Mouse (Mus musculus): ENCODE data around the gene Car14. TPM values are rescaled to one million over a fixed set of nuclear protein-coding genes. Genes with fewer than 3 reads are reported as not detected.
"Not testable (repeated sequence)": the region's sequence is repeated elsewhere in the genome, so short reads cannot be mapped to it uniquely, and the experiment has no call there.

Car14 gene
- total RNA-seq, 2 experiments from 2014 or later = 13.6 to 18.5 TPM

DNA sequence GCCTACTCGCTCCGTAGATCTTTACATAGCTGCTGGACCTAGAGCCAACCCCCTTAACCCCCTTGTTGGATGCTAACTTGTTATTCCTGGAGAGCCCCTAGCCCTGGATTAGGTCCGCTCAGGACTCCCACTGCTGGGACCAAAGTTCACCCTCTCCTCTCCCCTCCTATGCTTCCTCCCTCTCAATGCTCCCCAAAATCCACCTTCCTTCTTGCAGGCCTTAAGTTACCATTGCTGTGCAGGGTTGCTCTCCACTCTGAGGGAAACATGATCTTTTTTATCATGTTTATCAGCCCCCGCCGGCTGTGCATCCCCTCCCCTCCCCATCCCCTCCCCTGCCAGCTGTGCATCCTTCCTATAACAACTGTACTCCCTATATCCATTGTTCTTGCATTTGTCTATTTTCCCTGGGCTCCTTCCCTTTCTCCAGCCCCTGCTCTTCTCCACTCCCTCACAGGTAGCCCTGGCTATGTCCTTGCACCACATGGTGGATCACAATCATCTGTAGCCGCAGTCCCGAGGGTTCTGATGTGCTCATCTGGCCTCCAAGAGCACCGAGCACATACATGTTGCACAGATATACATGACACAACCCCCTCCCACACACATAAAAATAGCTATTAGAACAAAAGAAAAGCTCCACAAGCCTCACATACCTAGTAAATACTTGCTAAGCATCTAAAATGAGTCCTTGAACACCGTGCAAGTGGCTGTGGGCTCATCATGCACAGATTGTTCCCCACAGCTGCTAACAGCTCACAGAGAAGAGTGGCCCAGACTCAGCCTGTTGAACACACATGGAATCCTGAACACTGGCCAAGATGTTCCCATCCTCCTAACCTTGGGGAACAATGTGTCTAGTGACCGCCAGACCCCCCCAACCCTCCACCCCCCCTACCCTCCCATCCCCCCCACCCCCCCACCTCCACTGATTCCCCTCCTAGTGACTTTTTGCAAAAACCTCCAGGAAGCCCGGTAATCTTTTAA, 12.1 kb downstream of the Car14 start:
- no peak for DNase-seq

DNA sequence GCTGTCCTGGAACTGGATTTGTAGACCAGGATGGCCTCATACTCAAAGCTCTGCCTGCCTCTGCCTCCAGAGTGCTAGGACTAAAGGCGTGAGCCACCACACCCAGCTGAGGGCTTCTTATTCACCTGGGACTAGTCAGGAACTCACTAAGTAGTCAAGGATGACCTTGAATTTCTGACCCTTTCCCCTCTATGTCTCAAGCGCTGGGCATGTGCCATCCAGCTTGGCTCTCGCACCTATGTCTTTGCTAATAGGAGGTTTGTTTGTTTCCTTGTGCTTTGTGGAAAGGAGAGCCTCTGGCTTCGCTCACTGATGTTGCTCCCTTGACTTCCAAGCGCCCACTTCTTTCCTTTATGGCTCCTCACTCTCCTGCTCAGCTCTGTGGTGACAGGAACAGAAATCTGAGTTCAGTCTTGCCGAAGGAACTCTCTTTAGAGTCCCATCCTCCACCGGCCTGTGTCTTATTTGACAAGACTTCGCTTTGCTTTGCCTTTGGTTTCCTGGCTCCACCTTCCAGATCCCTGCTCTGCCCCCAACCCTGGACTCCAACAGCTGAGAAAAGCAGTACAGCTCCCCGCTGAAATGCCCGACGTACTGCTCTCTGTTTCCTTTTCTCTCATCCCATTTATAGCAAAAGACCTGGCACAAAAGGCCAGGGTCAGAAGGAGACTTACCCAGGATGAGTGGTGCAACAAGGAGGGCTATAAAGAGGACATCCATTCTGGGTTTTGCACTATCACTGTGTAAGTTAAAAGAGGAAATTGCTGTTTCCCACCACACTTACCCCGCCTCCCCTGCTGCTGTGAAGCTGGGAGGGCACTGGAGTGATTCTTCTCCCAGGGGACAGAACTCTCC, 13.1 kb downstream of the Car14 start, which contains the start of gene BC028528:
Gene BC028528 (minus strand): TSS at position 795 of the 855 bp plus-strand sequence.
- DNase-seq = peak; percentile 70

DNA sequence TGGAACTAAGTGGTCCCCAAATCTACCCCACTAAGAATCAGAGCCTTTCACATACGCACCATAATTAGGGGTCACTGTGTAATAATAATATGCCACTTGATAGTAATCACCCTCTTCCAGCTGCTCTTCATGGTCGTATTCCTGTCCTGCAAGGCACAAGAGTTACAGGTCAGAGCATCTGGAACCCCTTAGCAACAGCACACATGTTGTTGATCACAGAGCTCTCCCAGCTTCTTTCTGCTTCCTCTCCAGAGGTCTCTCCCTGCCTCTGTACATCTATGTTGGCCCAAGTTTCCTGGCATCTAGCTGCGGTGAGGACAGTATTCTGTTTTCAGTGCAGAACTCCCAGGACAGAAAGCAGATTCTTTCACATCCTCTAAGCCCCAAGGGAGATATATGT, 14.8 kb downstream of the Car14 start:
- no peak for DNase-seq

DNA sequence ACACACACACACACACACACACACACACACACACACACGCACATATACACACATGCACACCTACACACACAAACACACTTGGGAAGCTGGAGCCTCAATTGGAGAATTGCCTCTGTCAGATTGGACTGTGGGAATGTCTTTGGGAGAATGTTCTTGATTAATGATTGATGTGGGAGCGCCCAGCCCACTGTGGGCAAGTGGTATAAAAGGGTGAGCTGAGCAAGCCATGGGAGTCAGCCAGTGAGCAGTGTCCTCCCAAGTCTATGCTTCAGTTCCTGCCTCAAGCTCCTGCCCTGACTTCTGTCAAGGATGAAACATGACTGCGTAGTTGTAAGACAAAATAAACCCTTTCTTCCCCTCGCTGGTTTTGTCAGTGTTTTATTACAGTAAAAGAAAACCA, 16.9 kb downstream of the Car14 start:
- no peak for DNase-seq

DNA sequence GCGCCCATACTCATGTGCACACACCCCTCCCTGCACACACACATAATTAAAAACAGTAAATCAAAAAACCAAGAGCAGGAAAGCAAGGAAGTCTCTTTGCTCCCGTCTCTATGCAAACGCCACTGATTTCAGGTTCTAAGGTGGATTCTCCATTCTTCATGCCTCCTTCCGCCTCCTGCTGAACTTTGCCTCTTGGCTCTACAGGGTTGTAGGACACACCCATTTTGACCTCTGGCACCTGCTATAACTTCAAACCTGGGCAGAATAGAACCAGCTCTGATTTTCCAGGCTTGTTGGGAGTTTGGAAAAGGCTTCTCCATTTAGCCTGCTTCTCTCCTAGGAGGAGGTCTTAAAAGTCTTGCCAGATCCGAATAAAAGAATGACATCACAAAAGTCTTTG, 20.1 kb downstream of the Car14 start:
- no peak for DNase-seq

DNA sequence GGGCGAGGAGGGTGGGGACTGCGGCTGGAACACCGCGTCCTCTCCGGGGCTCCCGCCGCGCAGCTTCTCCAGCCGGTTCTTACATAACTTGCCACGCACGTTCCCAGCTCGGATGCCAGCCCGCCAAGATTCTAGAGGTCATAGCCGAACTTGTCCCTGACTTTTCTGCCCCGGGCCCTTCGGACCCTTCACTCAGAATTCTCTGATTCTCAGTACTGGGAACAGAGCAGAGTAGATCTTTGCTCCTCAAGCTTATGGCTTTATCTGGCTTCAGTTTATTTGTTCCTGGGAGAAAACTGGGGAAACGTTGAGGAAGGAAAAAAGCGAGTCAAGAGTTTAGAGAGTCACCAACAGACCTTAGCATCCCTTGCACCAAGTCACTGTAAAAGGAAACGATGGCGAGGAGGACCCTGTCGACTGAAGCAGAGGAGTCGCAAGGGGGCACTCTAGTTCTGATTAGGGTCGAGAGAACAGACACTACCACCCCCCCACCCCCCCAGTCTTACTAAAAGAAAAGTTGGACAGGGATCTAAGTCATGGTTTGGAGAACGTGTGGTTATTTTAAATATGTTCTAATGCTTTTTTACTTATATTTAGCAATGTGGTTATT, 21.6 kb downstream of the Car14 start:
- DNase-seq = peak; percentile 83

DNA sequence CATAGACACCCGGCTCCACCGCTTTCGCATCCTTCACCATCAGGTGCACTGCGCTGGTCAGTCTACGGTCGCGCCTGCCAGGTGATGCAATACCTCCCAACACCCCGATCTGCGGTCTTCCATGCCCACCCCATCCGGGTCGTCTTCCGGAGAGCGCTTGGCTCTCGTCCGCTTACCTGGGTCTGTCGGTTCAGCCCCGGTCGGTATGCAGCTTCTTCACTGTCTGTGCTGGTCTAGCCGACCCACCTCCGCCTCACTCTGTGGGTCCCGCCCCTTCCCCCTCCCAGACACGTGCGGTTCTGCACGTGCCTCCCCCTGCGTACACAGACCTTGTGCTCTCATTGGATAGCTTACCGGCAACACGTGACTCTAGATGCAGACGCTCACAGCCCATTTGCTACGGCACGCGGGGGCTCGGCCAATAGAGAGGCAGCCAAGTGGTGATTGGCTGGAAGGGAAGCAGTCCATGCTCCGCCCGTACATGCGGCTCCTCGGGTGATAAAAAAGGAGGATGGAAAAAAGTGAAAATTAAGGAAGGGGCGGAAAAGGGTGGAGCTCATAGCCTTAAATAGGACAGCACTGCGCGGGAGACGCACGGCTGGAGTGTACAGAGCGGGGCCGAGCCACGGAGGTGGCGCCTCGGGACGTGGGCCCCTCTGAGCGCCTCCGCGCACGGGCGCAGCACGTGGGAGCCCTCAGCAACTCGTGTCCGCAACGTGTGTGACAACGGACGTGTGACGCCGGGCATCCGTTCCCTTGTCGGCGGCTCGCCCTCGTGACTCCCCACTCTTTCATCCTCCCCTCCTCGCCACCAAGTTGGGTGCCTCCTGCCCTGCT, 22.3 kb downstream of the Car14 start, which contains the start of gene Ciart:
Gene Ciart (minus strand): TSS at position 273 of the 837 bp plus-strand sequence.
- peak; percentile 94 for DNase-seq

DNA sequence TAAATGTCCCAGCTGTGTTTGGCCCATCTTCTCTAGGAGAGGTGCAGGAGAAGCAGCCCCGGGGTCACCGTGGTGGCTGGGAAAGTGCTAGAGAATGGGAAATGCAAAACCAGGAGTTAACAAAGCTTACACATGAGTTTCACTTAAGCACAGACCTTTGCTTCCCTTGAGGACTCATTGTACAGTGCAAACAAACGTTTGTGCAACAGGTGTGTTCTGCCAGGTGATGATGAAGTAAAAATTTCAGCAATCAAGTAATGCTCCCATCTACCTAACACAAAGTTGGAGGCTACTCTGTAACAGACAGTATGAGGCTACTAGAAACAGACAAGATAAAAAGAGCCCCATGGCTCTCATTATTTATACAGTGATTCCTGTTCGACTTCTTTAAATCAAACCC, 25.4 kb downstream of the Car14 start:
- DNase-seq = no peak

DNA sequence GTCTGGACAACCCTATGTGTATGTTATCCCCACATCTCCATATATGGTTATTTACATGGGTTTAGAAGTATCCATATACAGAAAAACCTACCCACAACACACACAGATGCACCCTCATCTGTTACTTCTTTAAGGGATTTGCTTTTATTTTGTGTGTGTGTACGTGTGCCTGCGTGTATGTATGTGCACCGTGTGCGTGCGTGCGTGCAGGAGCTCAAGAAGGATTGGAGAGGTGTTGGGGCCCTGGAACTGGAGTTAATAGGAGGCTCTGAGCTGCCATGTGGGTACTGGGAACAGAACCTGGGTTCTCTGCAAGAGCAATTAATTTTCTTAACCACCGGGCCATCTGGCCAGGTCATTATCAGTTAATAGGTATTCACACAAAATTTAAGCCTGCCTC, 32.4 kb downstream of the Car14 start:
- DNase-seq = no peak

DNA sequence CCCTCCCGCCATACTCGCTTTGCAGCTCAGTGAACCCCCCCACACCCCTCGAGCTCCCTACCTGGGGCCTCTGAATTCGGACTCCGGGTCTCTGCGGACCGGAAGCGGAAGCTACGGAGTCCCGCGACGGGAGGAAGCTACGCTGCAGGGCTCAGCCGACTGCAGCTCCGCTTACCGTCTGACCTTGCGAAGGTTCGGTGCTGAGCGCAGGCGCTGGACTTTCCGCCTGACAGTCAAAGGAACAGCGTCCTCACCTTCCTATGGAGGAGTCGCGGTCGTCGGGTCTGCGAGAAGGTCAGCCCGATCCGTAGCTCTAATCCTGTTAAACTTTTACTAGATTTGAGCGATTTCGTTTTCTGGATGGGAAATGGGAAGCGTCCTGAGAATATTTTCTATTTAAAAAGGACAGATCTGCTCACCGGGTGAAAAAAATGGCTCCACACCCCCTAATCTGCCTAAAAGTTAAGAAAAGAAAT, 33.1 kb downstream of the Car14 start, which contains the start of gene Mrps21:
Gene Mrps21 (minus strand): TSS at position 128 of the 476 bp plus-strand sequence.
- DNase-seq = peak; percentile 94

DNA sequence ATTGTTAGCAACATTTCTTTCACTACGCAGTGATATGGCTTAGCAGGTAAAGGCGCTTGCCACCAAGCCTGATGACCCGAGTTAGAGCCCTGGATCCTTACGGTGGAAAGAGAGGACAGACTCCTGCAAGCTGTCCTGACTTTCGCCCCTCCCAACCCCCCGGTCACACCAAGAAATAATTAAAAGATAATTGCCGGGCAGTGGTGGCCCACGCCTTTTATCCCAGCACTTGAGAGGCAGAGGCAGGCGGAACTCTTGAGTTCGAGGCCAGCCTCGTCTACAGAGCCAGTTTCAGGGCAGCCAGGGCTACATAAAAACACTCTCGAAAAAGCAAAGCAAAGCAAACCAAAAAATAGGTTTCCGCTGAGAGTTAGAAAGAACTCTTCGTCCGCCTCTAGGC, 33.5 kb downstream of the Car14 start:
- DNase-seq = no peak

DNA sequence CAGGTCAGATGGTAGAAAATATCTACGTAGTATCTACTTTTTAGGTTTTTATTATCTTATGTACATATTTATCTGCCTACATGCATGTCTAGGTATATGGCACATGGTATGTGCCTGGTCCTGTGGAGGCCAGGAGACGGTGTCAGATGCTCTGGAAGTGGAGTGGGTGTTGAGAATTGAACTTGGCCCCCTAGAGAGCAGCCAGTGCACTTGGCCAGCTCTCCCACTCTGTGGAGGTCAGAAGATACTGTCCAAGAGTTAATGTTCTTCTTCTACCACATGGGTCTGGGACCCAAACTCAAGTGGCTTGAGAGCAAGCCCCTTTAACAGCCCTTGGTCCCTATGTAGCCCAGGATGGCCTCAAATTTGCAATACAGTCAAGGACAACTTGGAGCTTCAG, 37.1 kb downstream of the Car14 start:
- DNase-seq = no peak

DNA sequence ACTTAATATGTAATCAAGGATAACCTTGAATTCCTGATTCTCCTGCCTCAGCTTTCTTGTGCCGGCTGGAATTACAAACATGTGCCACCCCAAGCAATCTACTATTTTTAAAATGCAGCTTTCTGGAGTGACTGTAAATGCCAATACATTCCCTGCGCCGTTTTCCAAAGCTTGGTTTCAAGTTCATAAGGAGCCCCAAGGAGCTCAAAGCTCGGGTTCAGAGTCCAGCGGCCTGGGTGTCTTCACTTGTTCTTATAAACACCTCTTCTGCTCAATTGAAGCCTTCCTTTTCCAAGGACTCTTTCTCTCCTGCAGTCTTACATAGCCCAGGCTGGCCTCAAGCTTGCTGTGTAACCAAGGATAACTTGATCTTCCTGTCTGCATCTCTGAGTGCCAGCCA, 38.4 kb downstream of the Car14 start:
- no peak for DNase-seq

DNA sequence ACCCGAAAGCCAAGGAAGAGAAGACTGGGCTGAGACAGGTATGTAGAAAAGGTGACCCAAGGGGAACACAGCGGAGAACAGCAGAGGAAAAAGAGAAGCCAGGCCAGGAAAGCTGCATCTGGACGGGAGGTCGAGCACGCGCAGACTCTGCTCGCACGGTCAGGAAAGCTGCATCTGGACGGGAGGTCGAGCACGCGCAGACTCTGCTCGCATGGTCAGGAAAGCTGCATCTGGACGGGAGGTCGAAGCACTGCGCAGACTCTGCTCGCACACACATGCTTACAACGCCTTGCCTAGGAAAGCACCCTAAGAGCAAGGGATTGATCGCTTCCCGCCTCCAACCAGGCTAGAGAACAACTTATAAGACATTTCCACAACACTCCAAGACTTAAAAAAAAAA, 38.9 kb downstream of the Car14 start:
- no peak for DNase-seq

DNA sequence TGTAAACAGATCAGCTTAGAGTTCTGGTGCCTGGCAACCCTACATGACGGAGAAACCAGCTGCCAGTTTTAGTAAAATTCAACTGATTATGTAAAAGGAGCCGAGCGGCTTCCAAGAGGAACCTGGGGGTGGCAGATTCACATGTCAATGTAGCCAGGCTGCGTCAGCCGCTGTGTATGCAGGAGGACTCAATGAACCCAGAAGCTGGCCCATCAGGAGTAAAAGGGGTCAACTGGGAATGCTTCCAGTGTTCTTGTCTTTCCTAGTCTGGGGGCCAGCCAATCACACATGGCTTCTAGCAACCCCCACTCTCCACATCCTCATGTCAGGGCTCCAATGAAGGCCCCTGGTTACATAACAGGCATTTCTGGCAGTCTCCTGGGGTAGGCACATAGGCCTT, 39.4 kb downstream of the Car14 start:
- no peak for DNase-seq

DNA sequence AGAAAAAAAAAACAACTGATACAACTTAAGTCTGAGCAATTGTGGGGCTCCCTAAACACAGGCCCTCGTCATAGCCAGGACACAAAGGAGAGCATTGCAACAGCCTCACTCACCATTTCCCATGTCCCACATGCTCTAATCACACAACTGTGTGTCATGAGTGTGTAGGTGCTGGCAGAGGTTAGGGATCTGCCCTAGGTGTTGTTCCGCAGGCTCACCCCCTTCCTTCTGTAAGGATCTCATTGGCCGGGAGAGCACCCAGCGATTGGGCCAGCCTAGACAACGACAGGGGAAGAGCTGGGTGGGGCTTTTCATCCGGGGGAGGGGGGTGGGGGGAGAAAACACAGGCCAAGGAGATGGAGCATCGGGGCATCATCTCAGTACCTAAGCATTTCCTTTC, 40.9 kb downstream of the Car14 start:
- no peak for DNase-seq

DNA sequence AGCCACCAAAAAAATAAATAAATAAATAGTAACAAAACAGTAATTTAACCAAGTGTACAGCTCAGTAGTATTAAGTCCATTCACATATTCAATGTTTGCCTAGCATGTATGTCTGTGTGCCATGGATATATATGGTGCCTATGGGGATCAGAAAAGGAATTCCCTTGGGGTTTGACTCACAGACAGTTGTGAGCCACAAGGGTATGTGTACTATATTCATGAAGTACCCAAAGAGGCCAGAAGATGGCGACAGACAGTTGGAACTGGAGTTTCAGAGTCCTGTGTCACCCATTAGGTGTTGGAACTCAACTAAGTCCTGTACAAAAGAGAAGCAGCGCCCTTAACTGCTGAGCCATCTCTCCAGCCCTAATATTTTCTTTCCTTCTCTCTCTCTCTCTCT, 42.7 kb downstream of the Car14 start:
- peak; percentile 83 for DNase-seq

DNA sequence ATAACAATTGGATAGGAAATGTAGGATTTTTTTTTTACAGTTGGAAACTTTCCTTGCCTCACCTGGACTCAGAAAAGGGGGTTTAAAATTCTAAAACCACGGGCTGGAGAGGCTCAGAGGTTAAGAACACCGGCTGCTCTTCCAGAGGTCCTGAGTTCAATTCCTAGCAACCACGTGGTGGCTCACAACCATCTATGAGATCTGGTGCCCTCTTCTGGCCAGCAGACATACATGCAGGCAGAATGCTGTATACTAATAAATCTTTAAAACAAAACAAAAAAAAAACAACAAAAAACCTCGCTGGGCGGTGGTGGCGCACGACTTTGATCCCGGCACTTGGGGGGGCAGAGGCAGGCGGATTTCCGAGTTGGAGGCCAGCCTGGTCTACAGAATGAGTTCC, 43.3 kb downstream of the Car14 start:
- DNase-seq = no peak

DNA sequence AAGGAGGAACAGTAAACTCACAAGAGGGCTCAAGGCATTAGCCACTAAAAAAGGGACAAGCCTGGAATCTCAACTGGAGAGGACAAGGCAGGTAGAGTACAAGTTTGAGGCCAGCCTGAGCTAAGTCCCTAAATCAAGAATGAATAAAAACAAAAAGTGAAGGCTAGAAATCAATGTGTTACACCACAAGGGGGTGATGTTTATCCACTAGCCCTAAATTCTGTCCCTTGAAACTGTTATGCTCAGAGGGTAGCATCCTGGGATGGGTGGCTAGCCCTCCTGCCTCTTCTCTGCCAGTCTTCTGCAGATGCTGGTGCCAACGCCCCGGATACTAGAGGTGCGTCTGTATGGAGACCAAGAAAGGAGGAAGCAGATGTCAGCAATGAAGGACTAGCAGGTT, 44.2 kb downstream of the Car14 start:
- no peak for DNase-seq

DNA sequence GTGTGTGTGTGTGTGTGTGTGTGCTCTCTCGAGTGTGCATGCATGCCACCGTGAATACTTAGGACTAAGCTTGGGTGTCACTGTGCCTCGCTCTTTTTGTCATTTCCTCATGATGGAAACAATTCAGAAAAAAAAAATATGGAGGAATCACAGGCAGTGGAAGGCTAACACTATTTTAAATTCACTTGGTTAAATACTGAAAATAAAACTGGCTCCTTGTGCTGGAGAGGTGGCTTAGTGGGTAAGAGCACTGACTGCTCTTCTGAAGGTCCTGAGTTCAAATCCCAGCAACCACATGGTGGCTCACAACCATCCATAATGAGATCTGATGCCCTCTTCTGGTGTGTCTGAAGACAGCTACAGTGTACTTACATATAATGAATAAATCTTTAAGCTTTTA, 46.2 kb downstream of the Car14 start:
- not testable (repeated sequence) for DNase-seq

DNA sequence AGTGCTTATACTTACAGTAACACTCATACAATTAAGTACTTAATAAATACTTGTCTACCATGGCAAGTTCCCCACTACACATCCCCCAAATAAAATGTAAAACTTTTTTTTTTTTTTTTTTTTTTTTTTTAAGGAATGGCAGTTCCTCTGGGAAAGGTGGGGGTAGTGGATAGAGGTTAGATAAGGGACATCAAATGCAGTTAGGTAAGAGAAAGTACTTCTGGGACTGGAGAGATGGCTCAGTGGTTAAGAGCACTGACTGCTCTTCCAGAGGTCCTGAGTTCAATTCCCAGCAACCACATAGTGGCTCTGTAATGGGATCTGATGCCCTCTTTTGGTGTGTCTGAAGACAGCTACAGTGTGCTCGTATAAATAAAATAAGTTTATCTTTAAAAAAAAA, 47.4 kb downstream of the Car14 start:
- not testable (repeated sequence) for DNase-seq

All from adrenal gland, postnatal 10 days (tissue).